Mouse (Mus musculus): Measurements from ENCODE around the gene Mitf.

DNA sequence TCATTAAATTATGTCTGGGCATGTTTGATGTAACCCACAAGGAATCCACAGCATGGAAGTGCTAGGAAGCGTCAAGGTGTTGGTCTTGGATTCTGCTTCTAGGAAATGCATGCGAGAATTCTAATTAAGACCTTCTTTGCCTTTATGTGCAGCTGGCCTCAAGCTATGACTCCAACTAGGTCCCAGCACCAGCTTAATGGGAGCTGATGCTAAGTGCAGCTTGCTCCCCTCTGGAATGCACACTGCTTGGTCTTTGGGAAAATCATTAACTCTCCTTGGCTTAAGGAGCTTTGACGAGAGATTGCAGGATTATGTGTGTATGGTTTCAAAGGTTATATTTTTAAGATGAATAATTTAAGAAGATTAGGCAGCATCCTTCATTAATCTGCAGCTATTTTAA lies 81.7 kb downstream of the Mitf start:
- TF ChIP-seq GATA1 (IDR thresholded peaks at IDR 0.05; ENCODE audit: borderline replicate concordance, low read length) (no peak), FLI1 (IDR thresholded peaks at IDR 0.05; ENCODE audit: low read length) (no peak)

Measured in megakaryocyte, embryonic 14.5 days (primary cell).